Mouse (Mus musculus): Measurements from ENCODE around the gene Tnfaip1.
"Not testable (repeated sequence)": the region's sequence is repeated elsewhere in the genome, so short reads cannot be mapped to it uniquely, and the experiment has no call there.

DNA sequence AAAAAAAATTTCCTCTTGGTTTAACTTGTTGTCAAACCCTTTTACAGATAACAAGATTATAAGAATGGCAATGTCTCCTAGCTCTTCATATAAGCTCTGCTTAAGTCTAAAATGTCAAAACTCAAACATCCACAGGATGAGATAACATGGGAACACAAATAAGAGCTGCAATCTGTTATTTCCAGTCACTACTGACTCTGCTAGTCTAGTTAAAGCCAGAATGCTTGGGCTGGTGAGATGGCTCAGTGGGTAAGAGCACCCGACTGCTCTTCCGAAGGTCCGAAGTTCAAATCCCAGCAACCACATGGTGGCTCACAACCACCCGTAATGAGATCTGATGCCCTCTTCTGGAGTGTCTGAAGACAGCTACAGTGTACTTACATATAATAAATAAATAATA lies 37.9 kb upstream of the Tnfaip1 start:
- not testable (repeated sequence) for TF ChIP-seq EP300, CTCF (IDR thresholded peaks at IDR 0.05; ENCODE audit: low read depth)
